Comparison of ENCODE assay signal across 11 mouse cellular contexts in the genomic region with DNA sequence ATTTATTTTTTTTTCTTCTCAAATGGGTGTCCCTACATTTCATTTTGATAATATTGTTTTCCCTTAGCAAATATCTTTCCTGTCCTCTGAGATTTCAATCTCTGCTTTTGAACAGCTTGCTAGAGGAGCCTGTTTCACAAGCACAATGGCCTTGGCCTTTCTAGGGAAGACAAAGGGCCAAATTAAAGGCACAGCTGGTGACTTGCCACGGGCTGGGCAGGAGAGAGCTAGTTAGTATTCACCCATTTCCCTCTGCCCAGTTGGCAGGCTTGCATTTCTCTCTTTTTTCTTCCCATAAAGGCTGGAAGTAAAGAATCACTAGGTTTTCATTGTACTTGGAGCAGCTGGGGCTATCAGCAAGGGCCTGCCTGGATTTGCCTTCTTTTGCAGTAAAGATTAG.
DNase-seq lines count a peak whose midpoint lies in the region; ATAC-seq lines count a peak whose summit lies in the region.
"Had no signal": no experiment of that assay in that cellular context is flagged by ENCODE, and none has a peak within 500 bp of the region (broad histone marks: within the 10 kb centered on the region; RNA-seq: fewer than 3 reads in every experiment).

No protein-coding gene starts in this region.

- H3K27ac ChIP-seq in forebrain, embryonic 13.5 days, result peak overlapping the region; percentile 72
- H3K27ac ChIP-seq in midbrain, embryonic 11.5 days (ENCODE audit: low read depth, low read length), result peak overlapping the region; percentile 61

- no peaks in the 10 kb centered on the region for H3K36me3 ChIP-seq in forebrain, embryonic 13.5 days (ENCODE audit: poor library complexity, severe bottlenecking)
- no peaks in the 10 kb centered on the region for H3K36me3 ChIP-seq in midbrain, embryonic 11.5 days (ENCODE audit: control insufficient read depth, insufficient read depth, low read length)

- peak; percentile 87 for ATAC-seq in forebrain, embryonic 13.5 days
- ATAC-seq in midbrain, embryonic 11.5 days (ENCODE audit: low FRiP score), result peak; percentile 82
- ATAC-seq: intestine, postnatal 0 days; liver, postnatal 0 days had no signal

- no peaks in the 10 kb centered on the region for H3K27me3 ChIP-seq in forebrain, embryonic 13.5 days
- no peaks in the 10 kb centered on the region for H3K27me3 ChIP-seq in midbrain, embryonic 11.5 days (ENCODE audit: control insufficient read depth, insufficient read depth, low read length)

- no peaks in the 10 kb centered on the region for H3K9me3 ChIP-seq in forebrain, embryonic 13.5 days (replicated peaks)
- H3K9me3 ChIP-seq in midbrain, embryonic 11.5 days (ENCODE audit: control insufficient read depth, low read length), result no peaks in the 10 kb centered on the region

- H3K4me3 ChIP-seq in forebrain, embryonic 13.5 days, result no peak overlapping the region
- no peak overlapping the region for H3K4me3 ChIP-seq in midbrain, embryonic 11.5 days (ENCODE audit: low read depth, low read length)
- H3K4me3 ChIP-seq: erythroblast, embryonic 14.5 days had no signal

- H3K9ac ChIP-seq in forebrain, embryonic 13.5 days, result no peak overlapping the region
- no peak overlapping the region for H3K9ac ChIP-seq in midbrain, embryonic 11.5 days (ENCODE audit: low read length)
- H3K9ac ChIP-seq: liver, postnatal 0 days had no signal

- no peaks in the 10 kb centered on the region for H3K4me1 ChIP-seq in forebrain, embryonic 13.5 days
- H3K4me1 ChIP-seq in midbrain, embryonic 11.5 days (ENCODE audit: control insufficient read depth, insufficient read depth, low read length), result 0 out of 2 replicates have a peak, but pooled peaks cover 2% of the 10 kb centered on the region

- DNase-seq in Muller cell, postnatal 12 days (ENCODE audit: inconsistent ontology term), result peak; percentile 38
- DNase-seq in ZHBTc4 (ENCODE audit: low read depth, low spot score), result peak; percentile 10
- DNase-seq in midbrain, embryonic 11.5 days (ENCODE audit: low spot score, missing footprints), result peak; percentile 84
- no peak for DNase-seq in kidney, postnatal 4 days
- no peak for DNase-seq in layer of hippocampus, adult 18-20 months (ENCODE audit: low spot score in 2 of 2)
- DNase-seq in thymus, postnatal 36 days, result no peak
- DNase-seq: liver, postnatal 0 days; spleen, adult 18-20 months had no signal

- H3K4me2 ChIP-seq in forebrain, embryonic 13.5 days, result no peak overlapping the region
- H3K4me2 ChIP-seq in midbrain, embryonic 11.5 days, result no peak overlapping the region

- WGBS in forebrain, embryonic 13.5 days, result 18% methylated on average over 1 of the region's 1 CpGs
- WGBS in midbrain, embryonic 11.5 days, result 8% methylated on average over 1 of the region's 1 CpGs

Comparison
In these comparisons a context has a peak if more than half of its experiments do, and no peak if none do; other contexts are left out.
1. DNase-seq: peak in Muller cell, postnatal 12 days (single experiment), ZHBTc4 (single experiment) and midbrain, embryonic 11.5 days (single experiment); none in kidney, postnatal 4 days (0 of 2), layer of hippocampus, adult 18-20 months (0 of 2) and thymus, postnatal 36 days (0 of 2).